Mouse (Mus musculus): ENCODE measurements around the gene Mgst1. TPM values are rescaled to one million over a fixed set of nuclear protein-coding genes. Genes with fewer than 3 reads are reported as not detected.

Gene Mgst1
- total RNA-seq (2021), result 10 to 100 TPM in 1 of 2 experiments, 1 to 10 TPM in 1; 9.2 to 10.8 TPM

DNA sequence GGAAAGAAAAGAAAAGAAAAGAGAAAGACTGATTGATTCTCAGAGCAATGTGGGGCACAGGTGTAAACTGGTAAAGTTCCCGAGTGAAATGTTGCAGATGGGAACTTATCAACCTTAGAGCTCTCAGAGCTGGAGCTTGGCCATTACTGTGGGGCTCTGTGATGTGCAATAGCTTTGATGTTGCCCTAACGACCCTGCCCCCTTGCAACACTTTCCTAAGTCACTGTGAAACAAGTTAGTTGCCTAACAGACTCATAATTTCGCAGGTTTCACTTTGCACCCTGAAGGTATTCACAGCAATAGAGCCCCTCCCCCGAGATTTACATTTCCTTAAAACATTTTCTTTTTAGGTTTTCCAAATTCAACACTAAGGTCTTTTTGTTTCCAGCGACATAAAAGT is at the start of gene Mgst1:
Mgst1 (plus strand) TSS at position 387 of the 400 bp plus-strand sequence.
- no peak for DNase-seq (ENCODE audit: low spot score in 2 of 2)
- intact Hi-C loops (cut with DNase I), result no loop called here

- no peak for DNase-seq (ENCODE audit: low spot score in 2 of 2)
- intact Hi-C loops (cut with DNase I), result no loop called here
Measured at GRCm38 (mm10) chr6:138092432-138092831, 47.7 kb upstream of the Mgst1 start.

DNA sequence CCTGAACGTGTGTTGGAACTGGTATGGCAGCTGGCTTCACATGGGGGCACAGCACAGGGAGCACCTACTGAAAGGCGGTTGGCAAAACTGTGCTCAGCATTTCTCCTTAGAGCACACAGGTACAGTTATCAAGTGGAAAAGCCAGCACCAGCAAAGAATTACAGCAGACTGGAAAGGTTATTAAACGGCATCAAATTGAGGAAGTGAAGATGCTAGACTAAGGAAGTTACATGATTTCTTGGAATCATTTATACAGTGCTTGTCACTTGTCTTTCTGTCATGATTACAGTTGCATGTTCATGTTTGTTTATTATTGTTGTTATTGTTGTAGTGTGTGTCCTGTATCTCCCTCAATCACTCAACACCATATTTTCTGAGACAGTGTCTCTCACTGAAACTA is 45.1 kb upstream of the Mgst1 start:
- intact Hi-C loops (cut with DNase I), result no loop called here
- no peak for DNase-seq (ENCODE audit: low spot score in 2 of 2)

GRCm38 (mm10) chr6:138099646-138100045 is 40.5 kb upstream of the Mgst1 start:
- no peak for DNase-seq (ENCODE audit: low spot score in 2 of 2)
- intact Hi-C loops (cut with DNase I), result no loop called here

GRCm38 (mm10) chr6:138101843-138102242 is 38.3 kb upstream of the Mgst1 start:
- no peak for DNase-seq (ENCODE audit: low spot score in 2 of 2)
- intact Hi-C loops (cut with DNase I), result no loop called here

GRCm38 (mm10) chr6:138102940-138103339 is 37.2 kb upstream of the Mgst1 start:
- intact Hi-C loops (cut with DNase I), result no loop called here
- no peak for DNase-seq (ENCODE audit: low spot score in 2 of 2)

- intact Hi-C loops (cut with DNase I), result no loop called here
- no peak for DNase-seq (ENCODE audit: low spot score in 2 of 2)
Measured at GRCm38 (mm10) chr6:138104559-138104958, 35.6 kb upstream of the Mgst1 start.

GRCm38 (mm10) chr6:138117496-138117895 is 22.6 kb upstream of the Mgst1 start:
- DNase-seq (ENCODE audit: low spot score in 2 of 2), result no peak
- intact Hi-C loops (cut with DNase I), result no loop called here

GRCm38 (mm10) chr6:138128392-138129335 is 11.5 kb upstream of the Mgst1 start:
- no peak for DNase-seq (ENCODE audit: low spot score in 2 of 2)
- intact Hi-C loops (cut with DNase I), result no loop called here

GRCm38 (mm10) chr6:138130541-138130940 is 9.6 kb upstream of the Mgst1 start:
- no peak for DNase-seq (ENCODE audit: low spot score in 2 of 2)

GRCm38 (mm10) chr6:138140336-138140735 is 220 bp downstream of the Mgst1 start:
- intact Hi-C loops (cut with DNase I), result no loop called here
- no peak for DNase-seq (ENCODE audit: low spot score in 2 of 2)

More at GRCm38 (mm10) chr6:138130541-138130940, 9.6 kb upstream of the Mgst1 start:
- intact Hi-C loops (cut with DNase I), result no loop called here

DNA sequence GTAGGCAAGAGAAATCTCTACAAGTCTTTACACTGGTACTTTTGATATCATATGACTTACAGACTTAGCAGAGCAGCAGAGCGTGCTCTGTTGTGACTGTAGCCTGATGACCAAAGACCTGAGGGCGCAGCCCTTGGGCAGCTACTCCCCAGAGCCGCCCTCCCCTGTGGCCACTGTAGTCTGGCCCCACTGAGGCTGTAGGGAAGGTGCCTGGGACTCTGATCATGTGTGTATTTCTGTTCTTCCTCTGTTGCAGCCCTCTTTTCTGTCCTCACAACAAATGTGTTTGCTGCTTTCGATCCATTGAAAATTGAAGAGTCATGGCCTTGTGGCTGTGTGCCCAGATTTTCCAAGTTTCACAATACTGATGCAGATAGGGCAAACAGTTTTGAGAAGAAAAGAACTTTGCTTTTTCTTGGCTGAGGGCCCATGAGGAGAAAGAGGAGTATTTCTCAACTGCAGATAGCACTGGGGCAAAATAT is 1.0 kb downstream of the Mgst1 start:
- intact Hi-C loops (cut with DNase I), result no loop called here
- no peak for DNase-seq (ENCODE audit: low spot score in 2 of 2)

GRCm38 (mm10) chr6:138142604-138143003 is 2.5 kb downstream of the Mgst1 start:
- no peak for DNase-seq (ENCODE audit: low spot score in 2 of 2)
- intact Hi-C loops (cut with DNase I), result no loop called here

- DNase-seq (ENCODE audit: low spot score in 2 of 2), result no peak
- intact Hi-C loops (cut with DNase I), result no loop called here
Measured at GRCm38 (mm10) chr6:138143450-138143849, 3.3 kb downstream of the Mgst1 start.

GRCm38 (mm10) chr6:138153111-138153510 is 13.0 kb downstream of the Mgst1 start:
- DNase-seq (ENCODE audit: low spot score in 2 of 2), result peak; percentile 41 to 72

GRCm38 (mm10) chr6:138163920-138164319 is 23.8 kb downstream of the Mgst1 start:
- DNase-seq (ENCODE audit: low spot score in 2 of 2), result no peak
- intact Hi-C loops (cut with DNase I), result loop anchor here (10.0 kb wide), 2 partner anchors 261 to 1411 kb away; no protein-coding TSS in a partner anchor

More at GRCm38 (mm10) chr6:138153111-138153510, 13.0 kb downstream of the Mgst1 start:
- intact Hi-C loops (cut with DNase I), result loop anchor here (2.0 to 10.0 kb wide), 3 partner anchors 168 to 356 kb away; no protein-coding TSS in a partner anchor

DNA sequence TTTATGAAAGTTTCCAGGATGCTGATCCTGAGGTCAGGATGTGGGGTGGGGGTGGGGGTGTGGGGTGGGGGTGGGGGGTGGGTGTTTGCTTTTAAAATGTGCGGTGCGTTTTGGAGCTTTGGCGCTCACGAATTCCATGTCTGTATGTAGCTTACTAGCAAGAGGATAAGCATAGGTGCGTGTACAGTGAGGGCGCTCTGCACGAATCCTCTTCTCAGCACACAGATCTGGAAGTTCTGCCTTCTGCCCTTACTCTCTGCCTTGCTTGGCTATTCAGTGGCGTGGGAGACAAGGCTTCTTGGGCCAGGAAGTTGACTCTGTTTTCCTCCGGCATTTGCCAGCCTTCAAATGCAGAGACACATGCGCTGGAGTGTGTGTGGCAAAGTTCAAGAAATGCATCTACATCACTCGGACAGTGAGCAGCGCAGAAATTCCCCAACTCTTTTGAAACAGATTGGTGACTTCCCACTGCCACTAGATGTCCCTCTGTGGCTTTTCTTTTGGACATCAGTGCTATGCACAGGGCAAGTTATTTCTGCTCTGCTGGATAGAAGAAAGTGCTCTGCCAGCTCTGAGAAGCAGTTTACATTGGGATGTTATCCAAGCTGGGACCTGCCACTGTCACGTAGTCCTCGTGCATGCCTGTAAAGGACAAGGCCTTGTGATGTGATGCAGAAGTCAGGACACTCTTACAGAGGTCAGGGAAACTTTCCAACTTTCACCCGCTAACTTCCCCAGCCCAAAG is 31.5 kb downstream of the Mgst1 start:
- intact Hi-C loops (cut with DNase I), result loop anchor here (5.0 kb wide), 1 partner anchor 1076 kb away; no protein-coding TSS in a partner anchor

More for the DNA sequence above, 31.5 kb downstream of the Mgst1 start:
- DNase-seq (ENCODE audit: low spot score in 2 of 2), result peak; percentile 14 to 15
